Mouse (Mus musculus) brain, adult 2 months (tissue): Measurements from ENCODE around the gene Notch3.
A peak's percentile ranks its signal among the peaks of the same experiment; 100 is the strongest.
"Not testable (repeated sequence)": the region's sequence is repeated elsewhere in the genome, so short reads cannot be mapped to it uniquely, and the experiment has no call there.

Source experiments
- DNase-seq: peaks from one replicate; pipeline ENCODE4 v3.0.0; 2011; ENCODE audit warnings: low read depth, low spot score

Notch3 gene

DNA sequence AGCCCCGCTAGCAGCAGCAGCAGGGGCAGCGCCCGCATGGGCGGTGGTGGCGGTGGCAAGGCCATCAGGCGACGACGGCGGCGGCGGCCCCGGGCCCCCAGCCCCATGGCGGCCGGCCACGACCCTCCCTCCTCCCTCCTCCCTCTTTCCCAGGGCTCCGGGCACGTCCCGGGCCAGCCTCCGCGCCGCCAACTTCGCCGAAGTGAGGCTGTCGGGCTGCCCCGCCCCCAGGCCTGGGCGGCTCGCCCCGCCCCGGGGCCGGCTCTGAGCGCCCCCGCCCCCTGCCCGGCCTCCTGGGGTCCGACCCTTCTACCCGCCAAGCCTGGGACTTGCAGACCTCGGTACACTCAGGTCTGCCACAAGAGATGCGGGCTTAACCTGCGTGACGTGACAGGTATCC lies at the start of gene Notch3:
TSS of gene Notch3 (minus strand) at position 166 of the 400 bp plus-strand sequence.
- DNase-seq = no peak

DNA sequence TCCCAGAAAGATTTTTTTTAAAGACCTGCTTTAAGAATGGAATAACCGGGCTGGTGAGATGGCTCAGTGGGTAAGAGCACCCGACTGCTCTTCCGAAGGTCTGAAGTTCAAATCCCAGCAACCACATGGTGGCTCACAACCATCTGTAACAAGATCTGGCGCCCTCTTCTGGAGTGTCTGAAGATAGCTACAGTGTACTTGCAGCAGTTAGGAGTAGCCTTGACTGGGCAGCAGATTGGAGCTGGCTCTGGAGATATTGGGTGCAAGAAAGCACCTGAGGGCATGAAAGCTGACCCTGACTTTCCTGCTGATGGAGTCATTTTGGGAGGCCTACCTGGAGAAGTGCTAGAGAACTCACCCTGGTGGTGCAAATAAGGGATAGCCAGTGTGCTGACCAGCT lies 48.9 kb upstream of the Notch3 start:
- not testable (repeated sequence) for DNase-seq

DNA sequence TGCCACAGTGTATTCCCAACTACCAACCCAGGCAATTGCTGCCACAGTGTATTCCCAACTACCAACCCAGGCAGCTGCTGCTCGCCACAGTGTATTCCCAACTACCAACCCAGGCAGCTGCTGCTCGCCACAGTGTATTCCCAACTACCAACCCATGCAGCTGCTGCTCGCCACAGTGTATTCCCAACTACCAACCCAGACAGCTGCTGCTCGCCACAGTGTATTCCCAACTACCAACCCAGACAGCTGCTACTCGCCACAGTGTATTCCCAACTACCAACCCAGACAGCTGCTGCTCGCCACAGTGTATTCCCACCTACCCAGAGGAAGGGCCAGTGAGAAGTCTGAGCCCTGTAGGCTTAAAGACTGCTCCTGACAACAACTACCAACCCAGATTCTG lies 44.9 kb upstream of the Notch3 start:
- not testable (repeated sequence) for DNase-seq

DNA sequence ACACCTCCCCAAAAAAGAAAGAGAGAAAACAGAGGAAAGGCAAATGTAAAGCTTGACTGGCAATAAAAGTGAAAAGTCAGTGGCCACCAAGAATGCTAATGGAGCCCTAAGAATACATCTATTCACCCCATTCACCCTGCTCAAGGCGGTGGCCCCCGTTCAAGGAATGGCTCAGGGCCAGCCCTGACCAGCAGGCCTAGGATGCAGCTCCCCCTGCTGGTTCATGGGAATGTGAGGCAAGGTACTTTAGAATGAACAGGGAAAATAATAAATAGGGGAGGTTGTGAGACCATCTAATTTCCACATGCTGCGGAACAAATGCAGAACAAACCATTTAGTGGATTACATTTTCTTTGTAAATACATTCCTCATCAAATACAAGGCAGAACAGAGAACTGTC lies 43.1 kb upstream of the Notch3 start:
- DNase-seq = peak; percentile 72

DNA sequence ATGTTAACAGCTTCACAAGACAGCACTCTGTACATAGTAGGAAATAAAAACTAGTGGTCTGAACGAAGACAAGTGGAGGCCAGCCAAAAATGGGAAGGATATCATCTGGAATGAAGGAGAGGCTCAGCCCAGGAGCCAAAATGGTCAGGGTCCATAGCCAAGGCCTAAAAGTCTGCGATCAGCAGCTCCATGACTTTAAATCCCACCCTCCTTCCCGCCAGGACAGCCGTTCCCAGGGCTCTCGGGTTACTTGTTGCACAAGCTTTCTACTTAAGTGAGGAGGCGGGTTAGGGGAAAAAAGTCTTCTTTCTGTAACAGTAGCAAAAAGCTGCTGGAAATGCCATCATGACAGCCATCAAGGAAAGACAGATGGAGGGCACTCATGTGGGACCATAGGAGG lies 42.5 kb upstream of the Notch3 start:
- DNase-seq = no peak

DNA sequence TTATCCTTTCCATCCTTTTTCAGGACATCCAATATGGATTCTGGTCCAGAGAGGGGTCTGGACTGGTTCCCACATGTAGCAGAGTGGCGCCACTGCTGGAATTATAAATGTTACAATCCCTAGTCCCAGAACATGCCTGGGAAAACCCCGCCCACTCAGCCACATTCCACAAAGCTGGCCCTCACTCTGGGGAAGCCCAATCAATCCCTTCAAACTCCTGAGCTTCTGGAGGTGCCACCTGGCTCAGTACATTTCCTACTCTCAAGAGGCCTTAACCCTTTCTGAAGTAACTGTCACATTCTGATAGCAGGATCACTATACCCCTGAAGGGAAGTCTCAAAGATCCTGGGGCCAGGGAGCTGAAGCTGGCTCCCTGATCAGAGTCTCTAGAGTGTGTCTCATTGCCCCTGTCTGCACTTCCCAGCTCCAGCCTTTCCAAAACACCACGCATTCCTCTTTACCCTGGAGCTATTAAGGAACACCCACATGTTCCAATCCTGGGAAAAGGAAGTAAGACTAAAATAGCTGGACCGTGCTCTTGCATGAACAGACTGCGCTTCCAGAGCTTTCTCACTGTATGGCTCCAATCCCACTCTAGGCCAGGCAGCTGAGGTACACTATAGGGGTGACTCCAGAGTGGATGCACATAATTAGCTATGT lies 41.1 kb upstream of the Notch3 start:
- DNase-seq = peak; percentile 77

DNA sequence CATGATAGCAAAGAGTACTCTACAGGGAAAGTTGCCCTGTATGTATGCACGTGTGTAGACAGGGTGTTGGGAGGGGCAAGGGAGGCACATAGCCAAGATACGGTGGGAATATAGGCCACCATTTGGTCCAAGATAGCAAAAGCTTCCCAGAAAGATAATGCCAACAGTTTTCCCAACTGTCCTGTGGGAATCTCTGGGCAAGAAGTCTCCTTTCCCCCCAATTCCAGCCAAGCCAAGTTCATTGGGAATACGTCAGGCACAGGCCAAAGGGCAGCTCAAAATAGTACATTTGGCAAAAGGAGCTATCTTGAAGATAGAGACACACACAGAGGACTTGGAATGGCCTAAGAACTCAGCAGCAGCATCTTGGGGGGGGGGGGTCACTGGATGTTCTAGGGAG lies 38.7 kb upstream of the Notch3 start:
- DNase-seq = no peak

DNA sequence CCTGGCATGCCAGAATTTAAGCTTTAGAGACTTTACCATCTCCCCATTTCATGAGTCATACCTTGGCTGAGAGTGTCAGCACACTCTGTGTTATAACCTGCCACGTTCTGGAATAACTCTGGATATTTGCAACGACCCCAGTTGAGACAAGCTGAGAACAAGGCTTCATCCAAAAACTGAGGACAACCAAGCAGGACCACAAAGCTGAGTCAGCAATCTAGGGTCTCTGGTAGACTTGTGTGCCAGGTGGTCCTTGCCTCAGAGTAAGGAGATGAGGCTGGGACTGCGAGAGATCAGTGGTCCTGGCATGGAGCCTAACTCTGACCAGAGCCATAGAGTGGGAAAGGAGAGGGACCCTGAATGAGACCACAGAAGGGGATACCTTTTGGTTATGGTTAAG lies 36.3 kb upstream of the Notch3 start:
- DNase-seq = no peak

DNA sequence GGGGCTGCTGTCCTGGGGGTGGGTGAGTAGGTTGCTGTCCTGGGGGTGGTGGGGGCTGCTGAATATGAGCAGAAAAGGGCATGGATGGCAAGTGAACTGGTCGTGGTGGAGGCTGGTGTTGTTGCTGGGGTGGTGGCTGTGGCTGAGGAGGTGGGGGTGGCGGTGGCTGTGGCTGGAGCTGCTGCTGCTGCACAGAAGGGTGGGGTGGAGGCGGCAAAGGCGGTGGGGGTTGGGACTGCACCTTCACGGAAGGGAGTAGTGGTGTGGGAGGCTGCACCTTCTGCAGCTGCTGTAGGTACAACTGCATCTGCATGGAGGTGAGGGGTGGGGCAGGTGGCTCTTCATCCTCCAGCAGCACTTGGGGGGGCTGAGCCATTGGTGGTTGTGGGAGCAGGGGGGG lies 34.4 kb upstream of the Notch3 start:
- peak; percentile 35 for DNase-seq

DNA sequence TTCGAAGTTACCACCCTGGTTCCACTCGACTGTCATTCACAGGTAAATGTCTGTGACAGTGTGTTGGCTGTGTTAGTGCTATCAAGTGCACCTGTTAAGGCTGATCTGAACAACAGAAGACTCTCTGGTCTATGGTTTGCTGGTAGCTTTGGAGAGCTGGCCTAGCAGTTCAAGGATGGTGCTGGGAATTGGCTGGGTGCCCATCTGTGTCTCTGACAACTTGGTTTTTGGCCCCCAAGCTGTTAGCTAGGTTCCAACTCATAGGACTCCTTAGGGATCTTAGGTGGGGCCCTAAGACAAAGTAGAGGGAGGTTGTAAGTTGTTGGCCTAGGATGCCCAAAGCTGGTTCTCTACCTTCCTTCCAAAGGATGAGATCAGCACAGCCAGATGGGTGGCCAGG lies 33.1 kb upstream of the Notch3 start:
- no peak for DNase-seq

DNA sequence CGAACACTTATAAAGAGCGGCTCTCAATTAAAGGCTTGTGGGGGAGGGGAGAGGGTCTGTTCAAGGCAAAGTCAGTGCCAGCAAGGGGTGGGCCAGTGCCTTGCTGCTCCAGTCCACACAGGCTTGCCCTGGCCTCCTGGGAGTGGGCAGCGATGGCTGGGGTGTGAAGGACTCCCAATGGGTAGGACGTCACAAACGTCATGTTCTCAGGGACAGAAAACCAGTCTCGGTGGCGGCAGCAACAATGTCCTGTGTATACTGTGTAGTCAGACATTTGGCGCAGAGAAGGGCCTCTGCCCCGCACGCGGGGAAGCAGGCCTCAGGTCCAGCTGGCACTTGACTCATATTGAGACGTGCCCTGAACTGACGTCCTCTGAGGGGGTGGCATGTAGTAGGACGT lies 30.5 kb upstream of the Notch3 start:
- DNase-seq = peak; percentile 45

DNA sequence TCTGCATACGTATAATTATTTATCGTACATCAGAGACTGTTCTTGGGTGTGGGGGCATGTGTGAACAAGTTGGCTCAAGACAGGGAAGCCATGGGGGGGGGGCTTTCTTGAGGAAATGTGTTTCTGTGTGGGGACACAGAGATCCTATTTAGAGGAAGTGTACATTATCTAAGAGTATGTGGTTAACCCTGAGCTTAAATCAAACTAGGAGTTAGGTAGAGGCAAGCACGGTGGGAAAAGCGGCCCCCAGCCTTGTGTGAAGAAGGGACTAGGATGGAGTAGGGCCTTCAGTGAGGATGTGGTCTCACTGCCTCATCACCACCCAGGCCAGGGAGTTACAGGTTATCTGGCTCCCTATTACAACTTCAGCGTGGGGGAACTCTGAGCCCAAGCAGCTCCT lies 29.1 kb upstream of the Notch3 start:
- no peak for DNase-seq

DNA sequence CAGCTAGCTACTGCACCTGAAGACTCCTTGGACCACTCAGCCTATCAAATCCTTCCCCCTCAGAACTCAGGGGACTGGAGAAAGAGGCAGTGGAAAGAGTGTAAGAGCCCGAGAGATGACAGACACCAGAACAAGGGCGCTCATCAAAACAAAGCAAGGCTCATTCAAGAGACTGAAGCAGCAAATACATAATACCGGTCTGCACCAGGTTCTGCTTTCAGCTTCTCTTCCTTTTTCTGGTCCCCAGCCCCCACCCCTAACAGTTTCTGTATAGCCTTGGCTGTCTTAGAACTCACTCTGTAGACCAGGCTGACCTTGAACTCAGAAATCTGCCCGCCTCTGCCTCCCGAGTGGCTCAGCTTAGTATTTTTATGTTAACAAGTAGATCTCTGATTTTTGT lies 26.4 kb upstream of the Notch3 start:
- DNase-seq = no peak

DNA sequence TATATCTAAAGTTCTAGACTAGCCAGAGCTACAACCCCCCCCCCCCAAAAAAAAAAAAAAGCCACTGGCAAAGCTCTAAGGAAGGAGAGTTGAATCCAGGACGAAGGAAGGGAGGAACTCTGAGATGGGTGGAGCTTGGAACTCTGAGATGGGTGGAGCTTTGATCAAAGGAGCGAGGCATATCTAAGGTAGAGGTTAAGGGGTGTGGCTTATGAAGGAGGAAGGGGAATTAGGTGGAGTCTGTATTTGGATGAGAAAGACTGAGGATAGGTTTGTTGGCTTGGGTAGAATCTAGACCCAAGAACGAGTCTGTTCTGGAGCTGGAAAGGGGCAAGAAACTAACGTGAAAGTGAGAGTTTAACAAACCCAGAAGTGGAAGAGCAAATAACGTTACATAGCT lies 23.2 kb upstream of the Notch3 start:
- no peak for DNase-seq

DNA sequence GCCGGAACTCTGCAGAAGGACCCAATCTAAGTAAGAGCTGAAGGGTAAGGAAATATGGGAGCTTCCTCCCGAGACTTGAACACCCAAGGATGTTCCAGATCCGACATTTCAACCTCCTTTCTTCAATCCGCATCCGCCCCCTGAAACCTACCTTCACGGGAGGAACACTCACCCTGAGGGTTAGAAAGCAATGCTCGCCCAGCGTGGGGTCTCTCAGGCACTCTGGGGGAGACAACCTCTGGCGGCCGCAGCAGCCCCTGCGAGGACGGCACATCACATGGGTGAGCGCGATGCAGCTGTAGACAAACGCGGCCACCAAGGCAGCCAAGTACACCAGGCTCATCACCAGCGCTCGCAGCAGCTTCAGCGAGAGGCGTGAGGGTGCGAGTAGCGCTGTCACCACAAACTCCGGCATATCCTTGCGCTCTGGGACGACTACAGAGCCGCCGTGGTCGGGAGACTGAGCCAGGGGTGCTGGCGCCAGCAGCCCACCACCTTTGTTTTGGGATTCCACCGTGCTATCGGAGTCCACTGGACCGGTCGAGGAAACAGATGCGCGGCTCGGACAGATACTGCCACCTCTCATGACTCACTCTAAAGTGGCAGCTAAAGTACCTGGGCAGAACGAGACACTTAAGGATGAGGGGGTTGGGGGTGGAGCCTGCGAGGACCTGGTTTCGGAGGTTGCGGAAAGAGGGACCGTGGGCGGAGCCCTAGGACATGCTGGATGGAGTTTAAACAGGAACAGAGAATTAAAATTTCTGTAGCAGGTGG lies 22.4 kb upstream of the Notch3 start, which contains the start of gene Ephx3:
TSS of gene Ephx3 (minus strand) at position 687 of the 774 bp plus-strand sequence.
- peak; percentile 40 for DNase-seq

DNA sequence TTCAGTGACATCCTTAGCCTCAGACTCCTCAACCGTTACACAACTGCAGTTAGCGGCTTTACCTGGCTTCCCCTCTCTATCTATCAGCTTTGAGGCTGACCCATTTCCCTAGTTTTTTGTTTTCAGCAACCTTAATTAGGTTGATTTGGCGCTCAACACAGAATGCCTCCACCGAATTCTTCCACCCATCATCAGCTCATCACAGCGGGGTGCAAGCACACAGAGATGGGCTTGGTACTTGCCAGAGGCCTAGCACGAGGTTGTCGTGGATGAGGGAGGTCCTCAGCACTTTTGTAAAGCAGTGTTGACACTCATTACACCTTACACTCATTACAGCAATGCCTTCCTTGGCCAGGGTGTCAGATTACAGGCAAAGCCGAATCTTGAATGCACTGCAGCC lies 16.4 kb upstream of the Notch3 start:
- no peak for DNase-seq

DNA sequence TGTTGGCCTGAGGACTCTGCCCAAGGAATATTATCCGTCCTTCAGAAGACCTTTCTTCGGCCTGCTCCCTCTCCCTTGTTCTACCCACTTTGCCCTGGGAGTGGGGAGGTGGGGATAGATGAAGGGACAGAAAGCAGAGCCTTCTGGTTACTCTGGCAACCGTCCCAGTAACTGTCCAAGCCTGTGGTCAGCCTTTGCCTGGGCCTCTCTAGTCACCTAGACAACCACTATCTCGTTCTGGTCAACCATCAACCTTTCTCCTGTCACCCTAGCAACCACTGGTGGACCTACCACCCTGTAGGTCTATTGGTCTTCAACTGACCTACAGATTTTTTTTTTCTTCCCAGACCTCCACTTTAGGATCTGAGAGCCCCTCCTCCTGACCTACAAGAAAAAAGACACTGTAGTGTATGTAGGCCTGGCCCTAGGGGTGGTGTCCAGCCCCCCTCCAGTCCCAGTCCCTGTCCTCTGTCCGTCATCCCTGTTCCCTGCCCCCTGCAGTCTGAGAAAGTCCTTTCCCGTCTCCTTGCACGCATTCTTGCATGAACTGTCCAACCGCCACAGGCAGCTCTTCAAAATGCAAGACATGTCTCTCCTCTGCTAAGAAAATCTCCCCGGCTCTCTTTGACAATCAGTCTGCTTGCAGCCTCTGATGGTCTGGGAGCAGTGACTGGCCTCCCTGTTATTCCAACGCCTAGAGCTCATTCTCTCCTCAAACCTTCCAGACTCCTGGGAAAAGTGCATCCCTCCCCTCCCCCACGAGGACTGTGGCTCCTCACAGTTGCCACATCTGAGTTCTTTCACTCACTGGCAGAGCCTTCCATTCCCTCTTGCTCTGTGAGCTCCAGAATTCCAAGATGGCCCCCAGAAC lies 13.2 kb upstream of the Notch3 start:
- DNase-seq = no peak

DNA sequence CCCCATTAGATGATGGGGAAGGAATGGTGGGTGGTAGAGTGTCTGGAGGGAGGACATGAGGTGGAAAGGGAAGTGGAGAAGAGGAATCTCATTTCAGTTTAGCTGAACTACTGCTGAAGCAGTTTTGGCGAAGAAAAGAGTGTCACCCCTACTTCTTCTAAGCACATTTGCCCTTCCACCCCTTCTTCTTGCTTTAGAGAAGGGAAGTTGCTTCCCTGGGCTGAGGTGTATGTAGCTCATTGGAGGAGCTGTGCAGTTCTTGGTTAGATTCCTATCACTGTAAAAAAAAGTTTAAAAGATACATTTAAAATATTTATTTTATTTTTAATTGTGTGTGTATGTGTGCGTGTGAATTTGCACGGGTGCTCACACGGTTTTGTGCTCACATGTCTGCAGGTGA lies 10.3 kb upstream of the Notch3 start:
- DNase-seq = no peak

DNA sequence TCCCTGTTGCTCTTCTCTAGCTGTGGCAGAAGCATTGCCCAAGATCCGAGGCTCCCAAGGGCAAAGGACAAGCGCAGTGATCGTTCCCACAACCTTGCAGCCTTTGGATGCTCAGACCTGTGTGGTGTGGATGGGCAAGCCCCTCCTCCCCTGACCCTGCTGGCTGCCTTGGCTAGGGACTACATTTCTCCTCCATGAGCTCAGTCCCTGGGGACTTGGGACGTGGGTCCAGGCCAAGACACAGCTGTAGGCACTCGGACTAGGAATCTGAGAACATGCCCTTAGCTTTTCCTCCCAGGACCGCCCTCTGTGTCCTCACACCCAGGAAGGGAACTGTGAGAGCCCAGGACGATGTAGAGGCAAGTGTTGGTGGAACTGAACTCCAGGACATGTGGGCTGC lies 6.5 kb upstream of the Notch3 start:
- no peak for DNase-seq

DNA sequence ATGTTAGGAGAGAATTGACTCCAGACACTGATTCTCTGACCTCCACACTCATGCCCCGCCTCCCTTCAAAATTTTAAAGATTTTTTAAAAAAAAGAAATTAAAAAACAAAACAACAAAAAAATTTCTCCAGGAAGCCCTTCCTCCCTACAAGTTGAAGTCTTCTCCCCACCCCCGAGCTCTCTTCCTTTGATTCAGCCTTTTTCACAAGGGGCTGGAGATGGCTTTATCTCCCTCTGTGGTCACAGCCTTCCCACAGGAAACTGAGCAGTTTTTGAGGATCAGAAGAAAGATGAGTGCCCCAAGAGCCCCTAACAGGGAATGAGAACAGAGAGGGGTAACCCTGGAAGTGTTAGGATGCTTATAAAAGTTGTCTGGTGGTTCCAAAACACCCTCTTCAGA lies 5.8 kb upstream of the Notch3 start:
- DNase-seq = no peak

DNA sequence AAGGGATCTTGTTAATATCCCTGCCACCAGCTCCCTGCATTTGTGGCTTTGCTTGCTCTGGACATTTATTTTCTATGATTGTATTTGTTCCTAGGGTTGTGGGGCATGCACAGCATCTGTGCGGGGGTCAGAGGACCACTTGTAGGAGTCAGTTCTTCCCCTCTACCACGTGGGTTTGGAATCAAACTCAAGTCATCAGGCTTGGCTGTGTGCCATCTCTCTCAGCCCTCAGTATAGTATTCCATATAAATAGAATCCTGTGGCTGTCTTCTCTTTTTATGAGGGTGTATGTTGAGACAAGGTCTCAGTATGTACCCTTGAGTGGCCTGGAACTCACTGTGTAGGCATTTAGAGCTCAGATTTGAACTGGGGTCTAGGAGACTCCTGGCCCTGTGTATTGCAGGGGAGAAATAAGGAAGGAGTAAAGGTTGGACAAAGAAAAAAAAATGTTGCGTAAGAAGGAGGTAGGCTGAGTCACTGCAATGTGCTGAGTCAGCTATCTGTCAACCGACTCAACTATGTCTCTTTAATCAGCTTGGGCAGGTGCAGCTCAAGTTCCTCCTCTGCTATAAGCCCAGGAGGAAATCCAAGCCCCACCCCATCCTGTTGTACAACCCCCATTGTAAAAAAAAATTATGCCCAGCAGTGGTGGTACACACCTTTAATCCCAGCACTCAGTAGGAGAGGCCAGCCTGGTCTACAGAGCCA lies 3.0 kb upstream of the Notch3 start:
- peak; percentile 18 for DNase-seq
